Mouse (Mus musculus): ENCODE measurements around the gene Nhlrc4.

The Nhlrc4 gene

GRCm38 (mm10) chr17:25957586-25958051 lies 12.9 kb upstream of the Nhlrc4 start:
- DNase-seq, result peak; percentile 76 to 83

GRCm38 (mm10) chr17:25956631-25957030 lies 11.9 kb upstream of the Nhlrc4 start:
- DNase-seq, result peak; percentile 63 to 64

GRCm38 (mm10) chr17:25956201-25956600 lies 11.4 kb upstream of the Nhlrc4 start:
- DNase-seq, result peak; percentile 88

- DNase-seq, result peak in 1 of 2 experiments; percentile 42
Observed at GRCm38 (mm10) chr17:25955736-25956135, 11.0 kb upstream of the Nhlrc4 start.

GRCm38 (mm10) chr17:25954671-25955070 lies 9.9 kb upstream of the Nhlrc4 start:
- DNase-seq, result no peak

- DNase-seq, result peak; percentile 77 to 81
Observed at GRCm38 (mm10) chr17:25953161-25953560, 8.4 kb upstream of the Nhlrc4 start.

GRCm38 (mm10) chr17:25951803-25952623 lies 7.3 kb upstream of the Nhlrc4 start, which contains the start of gene A930017K11Rik:
TSS of gene A930017K11Rik (minus strand) at chr17:25952565.
- peak; percentile 47 to 53 for DNase-seq

GRCm38 (mm10) chr17:25951225-25951802 lies 6.6 kb upstream of the Nhlrc4 start:
- peak in 1 of 2 experiments; percentile 75 for DNase-seq

- DNase-seq, result peak in 1 of 2 experiments; percentile 42
Observed at GRCm38 (mm10) chr17:25950706-25951105, 5.9 kb upstream of the Nhlrc4 start.

- DNase-seq, result peak in 1 of 2 experiments; percentile 37
Observed at GRCm38 (mm10) chr17:25949981-25950380, 5.2 kb upstream of the Nhlrc4 start.

- peak; percentile 60 for DNase-seq
Observed at GRCm38 (mm10) chr17:25948051-25948450, 3.3 kb upstream of the Nhlrc4 start.

- no peak for DNase-seq
Observed at GRCm38 (mm10) chr17:25947576-25947975, 2.8 kb upstream of the Nhlrc4 start.

- no peak for DNase-seq
Observed at GRCm38 (mm10) chr17:25946891-25947290, 2.1 kb upstream of the Nhlrc4 start.

GRCm38 (mm10) chr17:25946349-25946748 lies 1.6 kb upstream of the Nhlrc4 start:
- DNase-seq, result no peak

- DNase-seq, result peak in 1 of 2 experiments; percentile 39
Observed at GRCm38 (mm10) chr17:25945517-25946155, 875 bp upstream of the Nhlrc4 start.

- DNase-seq, result no peak
Observed at GRCm38 (mm10) chr17:25943769-25944168, 992 bp downstream of the Nhlrc4 start.

GRCm38 (mm10) chr17:25943221-25943620 lies 1.5 kb downstream of the Nhlrc4 start:
- no peak for DNase-seq

- DNase-seq, result no peak
Observed at GRCm38 (mm10) chr17:25942597-25943151, 2.1 kb downstream of the Nhlrc4 start.

- peak; percentile 91 to 93 for DNase-seq
Observed at GRCm38 (mm10) chr17:25941511-25942241, 3.1 kb downstream of the Nhlrc4 start.

- DNase-seq, result no peak
Observed at GRCm38 (mm10) chr17:25934526-25934925, 10.2 kb downstream of the Nhlrc4 start.

- peak; percentile 75 to 84 for DNase-seq
Observed at GRCm38 (mm10) chr17:25925348-25925747, 19.4 kb downstream of the Nhlrc4 start.

- DNase-seq, result peak in 1 of 2 experiments; percentile 55
Observed at GRCm38 (mm10) chr17:25922120-25922519, 22.6 kb downstream of the Nhlrc4 start.
